Mouse (Mus musculus) heart, postnatal 0 days (tissue): ENCODE measurements around the gene Srr.

ENCODE experiments used
- CTCF ChIP-seq: IDR thresholded peaks from 2 replicates; pipeline ENCODE4 v1.5.1; 2016; ENCODE audit warnings: antibody characterized with exemption, control low read depth, low read depth
- EP300 ChIP-seq: IDR thresholded peaks from 2 replicates; pipeline ENCODE4 v1.6.1; 2016; ENCODE audit warnings: antibody characterized with exemption, low read depth

- peak; percentile 29; the same call in 1 of the 2 replicates for TF ChIP-seq CTCF
- no peak for TF ChIP-seq EP300
Measured at GRCm38 (mm10) chr11:74924149-74924548, 1.6 kb downstream of the Srr start.
